Mouse (Mus musculus) thymus, adult 18-20 months (tissue): Measurements from ENCODE around the gene Alg12.
"Not testable (repeated sequence)": the region's sequence is repeated elsewhere in the genome, so short reads cannot be mapped to it uniquely, and the experiment has no call there.

Experiments used
- DNase-seq, 2 experiments: peaks; one replicate each; pipeline ENCODE4 v3.0.0; 2022; ENCODE audit warnings: mixed read lengths in 2 of 2

Gene Alg12

GRCm38 (mm10) chr15:88768537-88768936, 50.6 kb downstream of the Alg12 start:
- no peak for DNase-seq

GRCm38 (mm10) chr15:88766139-88766538, 53.0 kb downstream of the Alg12 start:
- not testable (repeated sequence) for DNase-seq

GRCm38 (mm10) chr15:88761551-88761950, 57.6 kb downstream of the Alg12 start:
- DNase-seq: no peak

- DNase-seq: no peak
Measured at GRCm38 (mm10) chr15:88758061-88758460, 61.1 kb downstream of the Alg12 start.

- no peak for DNase-seq
Measured at GRCm38 (mm10) chr15:88755761-88756160, 63.4 kb downstream of the Alg12 start.
